Mouse (Mus musculus) erythroblast, embryonic 14.5 days (primary cell): ENCODE results near the gene Grik4.

Experiments
- GATA1 ChIP-seq: IDR thresholded peaks from 2 replicates; pipeline ENCODE4 v1.6.1; 2012; ENCODE audit warnings: low read length, inconsistent platforms, mixed read lengths
- TAL1 ChIP-seq: IDR thresholded peaks from 3 replicates; pipeline ENCODE4 v1.6.1; 2012; ENCODE audit warnings: low read length, inconsistent platforms, mixed read lengths

GRCm38 (mm10) chr9:42533491-42533890, 410.8 kb downstream of the Grik4 start:
- no peak for TF ChIP-seq TAL1
- TF ChIP-seq GATA1 = no peak
